10 mouse cellular contexts compared by ENCODE assay signal in the genomic region with DNA sequence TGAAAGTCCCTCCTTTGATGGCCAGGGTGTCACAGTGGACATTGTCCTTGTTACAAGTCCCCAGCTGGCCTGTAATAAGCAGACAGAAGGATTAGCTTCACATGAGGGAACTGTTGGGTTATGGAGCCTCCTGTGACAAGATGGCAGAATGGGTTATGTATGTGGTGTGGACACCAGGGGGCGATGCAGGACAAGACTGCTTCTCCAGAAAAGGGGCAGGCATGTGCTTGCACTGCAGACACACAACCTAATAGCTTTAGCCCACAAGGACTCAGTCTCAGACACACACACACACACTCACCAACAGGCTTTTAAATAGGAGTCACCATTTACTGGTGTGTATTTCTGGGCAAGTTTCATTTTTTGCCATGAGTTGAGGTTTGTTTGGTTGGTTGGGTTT. TPM values are rescaled to one million over a fixed set of nuclear protein-coding genes. Genes with fewer than 3 reads are reported as not detected.
A peak's percentile ranks its signal among the peaks of the same experiment; 100 is the strongest.
DNase-seq lines count a peak whose midpoint lies in the region; ATAC-seq lines count a peak whose summit lies in the region.
"Had no signal": no experiment of that assay in that cellular context is flagged by ENCODE, and none has a peak within 500 bp of the region (broad histone marks: within the 10 kb centered on the region; RNA-seq: fewer than 3 reads in every experiment).

No protein-coding gene starts in this region.

- H3K4me3 ChIP-seq in hindbrain, embryonic 14.5 days (replicated peaks; ENCODE audit: low read length): no peak overlapping the region
- H3K4me3 ChIP-seq: embryonic facial prominence, embryonic 12.5 days; limb, embryonic 15.5 days had no signal

- no peaks in the 10 kb centered on the region for H3K27me3 ChIP-seq in hindbrain, embryonic 14.5 days (ENCODE audit: control insufficient read depth, insufficient read depth, low read length)
- H3K27me3 ChIP-seq: embryonic facial prominence, embryonic 12.5 days; limb, embryonic 15.5 days had no signal

- no peak overlapping the region for H3K27ac ChIP-seq in hindbrain, embryonic 14.5 days
- H3K27ac ChIP-seq: embryonic facial prominence, embryonic 12.5 days; limb, embryonic 15.5 days had no signal

- H3K9me3 ChIP-seq in hindbrain, embryonic 14.5 days (ENCODE audit: control insufficient read depth, low read length): no peaks in the 10 kb centered on the region
- H3K9me3 ChIP-seq: limb, embryonic 15.5 days had no signal

- no peaks in the 10 kb centered on the region for H3K36me3 ChIP-seq in hindbrain, embryonic 14.5 days (replicated peaks; ENCODE audit: control insufficient read depth, insufficient read depth)
- H3K36me3 ChIP-seq: embryonic facial prominence, embryonic 12.5 days; limb, embryonic 15.5 days had no signal

- ATAC-seq in hindbrain, embryonic 14.5 days (ENCODE audit: low FRiP score): no peak

- no peak overlapping the region for H3K9ac ChIP-seq in hindbrain, embryonic 14.5 days
- H3K9ac ChIP-seq: embryonic facial prominence, embryonic 12.5 days; limb, embryonic 15.5 days had no signal

- H3K4me1 ChIP-seq in hindbrain, embryonic 14.5 days (replicated peaks; ENCODE audit: control insufficient read depth, insufficient read depth, low read length): no peaks in the 10 kb centered on the region
- H3K4me1 ChIP-seq: embryonic facial prominence, embryonic 12.5 days; limb, embryonic 15.5 days had no signal

- DNase-seq in gastrocnemius, postnatal 10 days: peak; percentile 38
- DNase-seq in gastrocnemius, postnatal 25 days: no peak
- DNase-seq in urinary bladder, postnatal 25 days (ENCODE audit: low spot score): peak; percentile 11
- DNase-seq in urinary bladder, adult 2 months (ENCODE audit: low spot score): no peak
- peak; percentile 80 for DNase-seq in embryo, embryonic 10 days (ENCODE audit: low spot score)
- peak; percentile 55 for DNase-seq in hindbrain, embryonic 14.5 days (ENCODE audit: low spot score)
- DNase-seq in lung, postnatal 10 days: peak; percentile 41
- peak; percentile 5 to 40 for DNase-seq in thymus, postnatal 10 days (ENCODE audit: low spot score in 2 of 2)

- 0% methylated on average over 1 of the region's 1 CpGs for WGBS in hindbrain, embryonic 14.5 days

- H3K4me2 ChIP-seq in hindbrain, embryonic 14.5 days (replicated peaks): no peak overlapping the region
- H3K4me2 ChIP-seq: embryonic facial prominence, embryonic 12.5 days; limb, embryonic 15.5 days had no signal

RNA-seq across cellular contexts. Expression of gene Ces3b, which starts 16.8 kb away (rescaled TPM):
- total RNA-seq in gastrocnemius, postnatal 10 days (2021): not detected
- total RNA-seq in gastrocnemius, postnatal 25 days (2021): not detected
- polyA plus RNA-seq in urinary bladder, adult 2 months (2012; rRNA removed): not detected in 2 replicates
- polyA plus RNA-seq in hindbrain, embryonic 14.5 days (2014; fragmentation: Nextera tagmentation; extraction: Ambion mirVana): not detected in 2 replicates
- polyA plus RNA-seq: embryonic facial prominence, embryonic 12.5 days; limb, embryonic 15.5 days had no signal

RNA-seq across cellular contexts. Expression of gene Ces3a, which starts 18.4 kb away (rescaled TPM):
- total RNA-seq in gastrocnemius, postnatal 10 days (2021): not detected
- not detected for total RNA-seq in gastrocnemius, postnatal 25 days (2021)
- 0.04 TPM in 1 of 2 replicates, not detected in the other for polyA plus RNA-seq in urinary bladder, adult 2 months (2012; rRNA removed)
- not detected in 2 replicates for polyA plus RNA-seq in hindbrain, embryonic 14.5 days (2014; fragmentation: Nextera tagmentation; extraction: Ambion mirVana)
- polyA plus RNA-seq: embryonic facial prominence, embryonic 12.5 days; limb, embryonic 15.5 days had no signal

Comparison
In these comparisons a context has a peak if more than half of its experiments do, and no peak if none do; other contexts are left out.
1. DNase-seq: peak in gastrocnemius, postnatal 10 days (single experiment), urinary bladder, postnatal 25 days (single experiment), embryo, embryonic 10 days (single experiment), hindbrain, embryonic 14.5 days (single experiment), lung, postnatal 10 days (single experiment) and thymus, postnatal 10 days (2 of 2); none in gastrocnemius, postnatal 25 days (single experiment) and urinary bladder, adult 2 months (single experiment).